Mouse (Mus musculus) myocyte (in vitro differentiated cells): ENCODE measurements around the gene Tfrc.

Experiments
- E2F4 ChIP-seq: IDR thresholded peaks from one replicate; pipeline ENCODE4 v1.6.1; 2011; ENCODE audit warnings: mild to moderate bottlenecking, control low read depth, moderate library complexity; ENCODE audit not compliant: insufficient read depth
- MAX ChIP-seq: IDR thresholded peaks from one replicate; pipeline ENCODE4 v1.6.1; 2011; ENCODE audit warnings: low read depth, mild to moderate bottlenecking, control low read depth
- POLR2A ChIP-seq: IDR thresholded peaks from one replicate; pipeline ENCODE4 v1.6.1; 2011; ENCODE audit warnings: low read depth, mild to moderate bottlenecking, control low read depth, moderate library complexity; ENCODE audit not compliant: insufficient read length
- USF1 ChIP-seq: IDR thresholded peaks from one replicate; pipeline ENCODE4 v1.6.1; 2011; ENCODE audit warnings: low read depth, mild to moderate bottlenecking, control low read depth, moderate library complexity

DNA sequence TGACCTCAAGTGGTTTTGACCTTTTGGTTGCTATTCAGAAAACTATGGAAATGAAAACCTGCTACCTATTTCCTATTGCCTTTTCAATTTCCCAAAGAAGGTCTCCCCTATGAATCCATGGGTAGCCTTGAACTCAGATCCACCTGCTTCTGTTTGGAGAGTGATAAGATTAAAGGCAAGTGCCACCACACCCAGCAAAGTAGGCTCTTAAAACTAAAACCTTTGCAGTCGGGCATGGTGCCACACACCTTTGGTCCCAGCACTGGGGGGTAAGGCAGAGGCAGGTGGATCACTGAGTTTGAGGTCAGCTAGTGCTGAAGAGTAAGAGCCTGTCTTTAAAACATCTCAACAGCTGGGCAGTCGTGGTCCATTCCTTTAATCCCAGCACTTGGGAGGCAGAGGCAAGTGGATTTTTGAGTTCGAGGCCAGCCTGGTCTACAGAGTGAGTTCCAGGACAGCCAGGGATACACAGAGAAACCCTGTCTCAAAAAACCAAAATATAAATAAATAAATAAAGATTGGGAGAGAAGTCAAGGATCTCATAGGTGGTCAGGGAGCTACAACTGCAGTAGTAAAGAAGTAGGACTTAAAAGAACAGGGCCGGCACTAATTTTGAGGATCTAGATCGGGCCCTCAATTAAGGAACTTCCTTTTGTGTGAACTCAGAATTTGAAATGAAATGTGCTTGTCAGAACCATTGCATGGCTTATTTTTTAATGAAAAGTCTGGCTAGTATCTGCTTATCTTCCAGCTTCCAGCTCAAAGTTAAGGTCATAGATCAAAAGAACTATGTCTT, 1.9 kb downstream of the Tfrc start:
- no peak for TF ChIP-seq E2F4
- TF ChIP-seq MAX: no peak
- TF ChIP-seq POLR2A: no peak
- TF ChIP-seq USF1: no peak
